Mouse (Mus musculus): ENCODE results near the gene Palm2.

The Palm2 gene

GRCm38 (mm10) chr4:57666101-57666500 lies 232.1 kb downstream of the Palm2 start:
- DNase-seq (ENCODE audit: low spot score in 2 of 2) = no peak

DNA sequence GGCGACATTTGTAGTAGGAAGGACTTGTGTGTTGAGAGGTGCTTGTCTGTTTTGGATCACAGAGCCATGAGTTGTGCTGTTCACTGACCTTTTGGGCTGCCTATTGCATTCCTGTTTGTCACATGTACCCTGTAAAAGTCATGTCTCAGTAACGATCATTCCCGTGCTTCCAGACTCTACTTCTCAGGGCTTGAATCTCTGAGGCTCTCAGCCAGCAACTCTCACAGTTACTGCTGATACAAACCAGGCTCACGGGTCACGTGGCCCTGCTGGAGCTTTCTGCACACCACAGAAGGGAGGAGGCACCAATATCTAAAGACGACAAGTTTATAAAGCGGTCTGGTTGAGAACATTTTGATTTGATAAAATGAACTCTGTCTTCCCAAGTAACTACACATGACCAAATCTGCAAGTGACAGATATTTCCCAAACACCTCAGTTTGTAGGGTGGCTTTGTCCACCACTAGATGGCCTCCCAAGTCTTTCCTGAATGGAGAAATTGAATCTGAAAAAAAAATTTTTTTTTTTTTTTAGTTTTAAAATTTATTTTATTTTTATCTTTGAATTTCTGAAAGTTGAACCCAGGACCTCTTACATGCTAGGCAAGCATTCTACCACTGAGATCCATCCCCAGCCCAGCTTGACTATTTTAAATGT lies 236.9 kb downstream of the Palm2 start:
- peak; percentile 80 to 87 for DNase-seq (ENCODE audit: low spot score in 2 of 2)

GRCm38 (mm10) chr4:57672541-57672940 lies 238.5 kb downstream of the Palm2 start:
- no peak for DNase-seq (ENCODE audit: low spot score in 2 of 2)

- peak; percentile 88 to 91 for DNase-seq (ENCODE audit: low spot score in 2 of 2)
Observed at GRCm38 (mm10) chr4:57672996-57673906, 239.2 kb downstream of the Palm2 start.

DNA sequence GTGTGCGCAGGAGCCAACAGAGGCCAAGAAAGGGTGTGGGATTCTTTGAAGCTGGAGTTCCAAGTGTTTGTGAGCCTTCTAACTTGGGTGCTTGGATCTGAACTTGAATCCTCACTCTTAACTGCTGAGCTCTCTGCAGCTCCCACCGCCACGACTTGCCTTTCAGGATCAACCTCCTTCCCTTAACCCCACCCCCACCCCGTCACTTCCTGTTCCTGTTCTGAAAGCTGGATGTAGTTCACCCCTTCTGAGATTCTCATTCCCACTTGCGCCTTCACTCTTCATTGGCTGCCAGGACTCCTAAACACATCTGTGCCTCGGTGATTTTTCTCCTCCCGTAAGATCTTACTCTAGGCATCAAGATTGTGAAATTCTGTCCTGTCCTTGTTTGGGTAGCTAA lies 240.3 kb downstream of the Palm2 start:
- DNase-seq (ENCODE audit: low spot score in 2 of 2) = no peak

GRCm38 (mm10) chr4:57675387-57675786 lies 241.3 kb downstream of the Palm2 start:
- peak; percentile 92 to 97 for DNase-seq (ENCODE audit: low spot score in 2 of 2)

DNA sequence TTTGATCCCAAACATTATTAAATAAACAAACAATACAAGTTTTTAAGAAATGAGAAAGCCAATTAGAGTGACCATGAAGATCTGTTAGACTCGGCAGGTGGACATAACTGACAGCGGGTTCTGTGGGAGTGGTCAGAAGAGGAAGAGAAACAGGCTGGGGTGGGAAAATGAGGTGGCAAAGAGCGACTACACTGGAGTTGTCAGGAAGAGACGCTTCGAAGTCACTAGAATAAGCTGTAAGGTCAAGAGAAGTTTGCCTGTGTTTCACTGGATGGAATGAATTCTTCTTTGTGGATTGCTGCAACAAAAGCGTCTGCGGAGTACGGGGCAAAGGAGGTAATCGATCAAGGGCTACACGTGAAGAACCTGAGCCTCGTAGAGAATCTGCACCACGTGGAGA lies 243.9 kb downstream of the Palm2 start:
- no peak for DNase-seq (ENCODE audit: low spot score in 2 of 2)

- peak; percentile 80 to 91 for DNase-seq (ENCODE audit: low spot score in 2 of 2)
Observed at GRCm38 (mm10) chr4:57678991-57679457, 245.0 kb downstream of the Palm2 start.

DNA sequence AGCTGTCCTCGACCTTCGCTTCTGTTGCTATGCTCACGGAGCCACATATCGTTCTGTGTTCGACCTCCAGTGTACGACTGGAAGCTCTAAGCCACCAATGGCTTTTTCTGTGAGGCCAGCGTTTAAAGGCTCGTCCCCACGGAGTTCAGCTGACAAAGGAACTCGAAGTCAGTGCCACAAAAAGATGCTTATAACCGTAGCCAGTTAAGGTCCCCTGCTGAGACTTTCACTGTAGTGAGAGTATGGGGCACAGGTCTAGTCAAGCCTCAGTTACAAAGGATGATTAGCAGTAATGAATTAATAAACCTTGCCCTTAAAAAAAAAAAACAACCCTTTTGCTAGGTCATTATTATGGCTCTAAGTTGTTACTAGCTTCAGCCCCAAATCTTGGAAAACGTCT lies 246.1 kb downstream of the Palm2 start:
- DNase-seq (ENCODE audit: low spot score in 2 of 2) = no peak

GRCm38 (mm10) chr4:57681511-57681910 lies 247.5 kb downstream of the Palm2 start:
- DNase-seq (ENCODE audit: low spot score in 2 of 2) = peak; percentile 68 to 79

DNA sequence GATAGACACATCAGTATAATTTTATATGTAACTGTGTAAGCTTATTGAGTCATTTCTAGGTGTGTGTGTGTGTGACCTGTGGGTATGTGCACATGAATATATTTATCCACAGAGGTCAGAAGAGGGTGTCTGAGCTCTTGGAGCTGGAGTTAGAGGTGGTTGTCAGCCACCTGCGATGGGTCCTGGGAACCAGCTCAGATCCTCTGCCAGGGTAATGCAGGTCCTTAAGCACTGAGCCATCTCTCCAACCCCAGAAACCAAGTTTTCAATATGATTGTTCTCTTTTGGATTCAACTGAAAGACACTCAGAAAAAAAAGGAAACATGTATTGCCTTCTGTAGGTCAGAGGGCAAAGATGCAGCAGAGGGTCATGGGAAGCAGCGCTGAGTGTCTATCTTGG lies 248.3 kb downstream of the Palm2 start:
- DNase-seq (ENCODE audit: low spot score in 2 of 2) = no peak

GRCm38 (mm10) chr4:57682944-57683343 lies 248.9 kb downstream of the Palm2 start:
- no peak for DNase-seq (ENCODE audit: low spot score in 2 of 2)

- DNase-seq (ENCODE audit: low spot score in 2 of 2) = no peak
Observed at GRCm38 (mm10) chr4:57684676-57685215, 250.7 kb downstream of the Palm2 start.

DNA sequence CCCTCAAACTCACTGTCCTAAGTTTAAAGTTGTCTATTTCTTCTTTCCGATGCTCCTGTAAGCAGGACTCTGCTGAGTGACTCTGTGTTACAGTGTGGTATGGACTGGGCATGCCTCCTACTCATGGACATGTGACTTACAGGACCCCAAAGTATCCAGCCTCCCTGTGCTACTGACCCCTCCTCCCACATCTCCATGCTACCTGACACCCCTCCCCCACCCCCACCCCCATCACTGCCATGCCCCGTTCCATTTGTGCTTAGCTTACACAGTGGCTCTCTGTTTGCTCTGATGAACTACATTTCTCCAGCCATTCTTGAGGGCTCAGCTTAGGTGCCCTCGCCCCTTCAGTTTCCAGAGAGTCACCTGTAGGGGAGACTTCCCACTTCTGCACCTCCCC lies 252.7 kb downstream of the Palm2 start:
- DNase-seq (ENCODE audit: low spot score in 2 of 2) = no peak

- no peak for DNase-seq (ENCODE audit: low spot score in 2 of 2)
Observed at GRCm38 (mm10) chr4:57687583-57687982, 253.5 kb downstream of the Palm2 start.

- DNase-seq (ENCODE audit: low spot score in 2 of 2) = peak; percentile 49 to 75
Observed at GRCm38 (mm10) chr4:57688131-57688530, 254.1 kb downstream of the Palm2 start.

GRCm38 (mm10) chr4:57690001-57690400 lies 256.0 kb downstream of the Palm2 start:
- DNase-seq (ENCODE audit: low spot score in 2 of 2) = peak; percentile 40 to 60

GRCm38 (mm10) chr4:57690805-57691204 lies 256.8 kb downstream of the Palm2 start:
- no peak for DNase-seq (ENCODE audit: low spot score in 2 of 2)

DNA sequence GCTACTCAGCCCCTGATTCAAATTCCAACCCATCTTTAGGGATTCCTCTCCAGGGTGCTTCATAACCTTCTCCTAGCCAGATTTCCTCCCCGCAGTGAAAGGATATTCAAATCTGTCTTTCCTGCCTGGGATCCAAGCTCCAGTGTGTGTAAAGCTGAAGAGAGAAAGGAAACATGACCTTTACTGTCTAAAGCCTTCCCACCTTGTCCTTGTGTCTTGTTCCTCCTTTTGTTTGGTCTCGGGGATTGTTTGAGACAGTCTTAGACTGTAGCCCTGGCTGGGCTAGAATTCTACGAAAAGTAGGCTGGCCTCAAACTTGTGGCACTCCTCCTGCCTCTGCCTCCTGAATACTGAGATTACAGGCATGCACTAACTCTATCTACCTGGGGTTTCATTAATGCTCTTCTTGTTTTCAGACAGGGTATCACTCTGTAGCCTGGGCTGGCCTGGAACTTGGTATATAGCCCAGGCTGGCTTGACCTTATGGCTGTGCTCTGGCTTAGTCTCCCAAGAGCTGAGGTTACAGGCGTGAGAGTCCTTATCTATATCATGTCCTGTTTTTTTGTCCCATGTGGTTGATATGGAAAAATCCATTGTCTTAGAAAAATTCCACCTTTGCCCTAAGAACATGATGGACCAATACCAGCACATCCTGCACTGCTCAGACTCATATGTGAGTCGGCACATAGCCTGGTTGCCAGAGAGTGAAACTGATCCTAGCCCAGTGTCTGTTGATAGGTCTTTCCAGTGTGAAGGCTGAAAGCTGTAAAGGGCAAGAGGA lies 260.5 kb downstream of the Palm2 start:
- peak; percentile 24 to 45 for DNase-seq (ENCODE audit: low spot score in 2 of 2)

DNA sequence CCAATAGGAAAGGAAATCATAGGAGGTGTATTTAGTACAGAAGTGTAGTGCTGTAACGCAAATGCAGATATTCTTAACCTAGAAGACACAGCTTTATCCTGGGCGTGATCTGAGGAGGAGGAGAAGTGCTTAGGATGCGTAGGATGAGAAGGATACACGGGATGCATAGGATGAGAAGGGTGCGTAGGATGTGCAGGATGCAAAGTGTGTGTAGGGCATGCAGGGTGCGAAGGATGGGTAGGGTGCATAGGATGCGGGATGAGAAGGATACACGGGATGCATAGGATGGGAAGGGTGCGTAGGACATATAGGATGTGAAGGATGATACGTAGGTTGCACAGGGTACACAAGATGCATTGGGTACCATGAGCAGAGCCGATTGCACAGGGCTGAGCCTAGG lies 262.9 kb downstream of the Palm2 start:
- no peak for DNase-seq (ENCODE audit: low spot score in 2 of 2)

GRCm38 (mm10) chr4:57697918-57698611 lies 264.0 kb downstream of the Palm2 start:
- no peak for DNase-seq (ENCODE audit: low spot score in 2 of 2)
